Mouse (Mus musculus): ENCODE measurements around the gene Aff4. TPM values are rescaled to one million over a fixed set of nuclear protein-coding genes. Genes with fewer than 3 reads are reported as not detected.

The Aff4 gene
- total RNA-seq, 1 experiment: 97.2 TPM

GRCm38 (mm10) chr11:53324512-53324968 is 26.1 kb upstream of the Aff4 start, which contains the start of gene Zcchc10:
Gene Zcchc10 (plus strand): TSS chr11:53324679.
- Histone ChIP-seq H3K9ac (ENCODE audit: insufficient read depth, low read depth, low read length, poor library complexity, severe bottlenecking) (peak within 1 kb of the TSS; percentile 91), H3K36me3 (ENCODE audit: control insufficient read depth, insufficient read depth, low read length, poor library complexity, severe bottlenecking) (peaks cover 18% of the 10 kb centered on the region), H3K9me3 (ENCODE audit: control insufficient read depth, insufficient read depth, low read depth, low read length) (no peaks in the 10 kb centered on the region), H3K27ac (ENCODE audit: insufficient read depth, low read depth, low read length, poor library complexity, severe bottlenecking) (peak within 1 kb of the TSS; percentile 28; the same call in 1 of the 2 replicates), H3K4me1 (ENCODE audit: control insufficient read depth in 2 of 2, insufficient read depth in 2 of 2, low read length in 2 of 2, poor library complexity in 1 of 2) (peaks cover 0 to 11% of the 10 kb centered on the region in 2 experiments; a peak in 1 of 4 replicates), H3K4me3 (ENCODE audit: insufficient read depth in 1 of 2, low read depth in 1 of 2, low read length in 2 of 2, poor library complexity in 1 of 2, severe bottlenecking in 1 of 2) (peak within 1 kb of the TSS; percentile 84 to 96)
- no peak for TF ChIP-seq ZNF384 (IDR thresholded peaks at IDR 0.05; ENCODE audit: low read depth, low read length)
- TF ChIP-seq ZC3H11A (IDR thresholded peaks at IDR 0.05; ENCODE audit: borderline replicate concordance, low read depth, low read length): no peak
- no peak for TF ChIP-seq CHD2 (IDR thresholded peaks at IDR 0.05; ENCODE audit: low read depth, low read length)
- TF ChIP-seq MAFK (IDR thresholded peaks at IDR 0.05; ENCODE audit: insufficient read depth, low read depth, low read length): no peak
- peak; percentile 80; the same call in 1 of the 2 replicates for TF ChIP-seq HCFC1 (IDR thresholded peaks at IDR 0.05; ENCODE audit: borderline replicate concordance, insufficient read depth, low read length)
- in situ Hi-C loops (cut with MboI; ENCODE audit: low sequenced_read_pairs in 2 of 2, unreplicated experiment in 2 of 2): no loop called here
- peak; percentile 90 for DNase-seq (ENCODE audit: low read depth, low spot score)

GRCm38 (mm10) chr11:53330325-53330724 is 20.3 kb upstream of the Aff4 start:
- TF ChIP-seq MAFK (IDR thresholded peaks at IDR 0.05; ENCODE audit: insufficient read depth, low read depth, low read length) (no peak), CHD2 (IDR thresholded peaks at IDR 0.05; ENCODE audit: low read depth, low read length) (no peak), HCFC1 (IDR thresholded peaks at IDR 0.05; ENCODE audit: borderline replicate concordance, insufficient read depth, low read length) (no peak), ZNF384 (IDR thresholded peaks at IDR 0.05; ENCODE audit: low read depth, low read length) (no peak), ZC3H11A (IDR thresholded peaks at IDR 0.05; ENCODE audit: borderline replicate concordance, low read depth, low read length) (no peak)
- DNase-seq (ENCODE audit: low read depth, low spot score): no peak

DNA sequence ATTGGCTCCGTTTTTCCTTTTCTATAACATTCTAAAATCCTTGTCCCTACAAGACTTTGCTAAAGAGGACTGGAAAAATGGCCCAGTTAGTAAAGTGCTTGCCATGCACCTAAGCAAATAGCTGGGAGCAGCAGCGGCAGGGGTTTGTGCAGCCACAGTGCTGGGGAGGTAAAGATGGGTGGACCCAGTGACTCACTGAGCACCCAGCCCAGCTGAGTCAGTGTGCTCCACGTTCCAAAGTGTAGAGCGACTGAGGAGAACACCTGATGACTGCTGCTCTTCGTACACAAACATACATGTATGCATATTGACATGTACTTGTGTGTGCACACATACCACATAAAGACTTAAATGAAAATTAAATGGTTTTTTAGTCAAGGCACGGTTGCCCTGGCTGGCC is 19.5 kb upstream of the Aff4 start:
- TF ChIP-seq ZNF384 (IDR thresholded peaks at IDR 0.05; ENCODE audit: low read depth, low read length) (no peak), CHD2 (IDR thresholded peaks at IDR 0.05; ENCODE audit: low read depth, low read length) (no peak), MAFK (IDR thresholded peaks at IDR 0.05; ENCODE audit: insufficient read depth, low read depth, low read length) (no peak), ZC3H11A (IDR thresholded peaks at IDR 0.05; ENCODE audit: borderline replicate concordance, low read depth, low read length) (no peak), HCFC1 (IDR thresholded peaks at IDR 0.05; ENCODE audit: borderline replicate concordance, insufficient read depth, low read length) (no peak)
- Histone ChIP-seq H3K36me3 (ENCODE audit: control insufficient read depth, insufficient read depth, low read length, poor library complexity, severe bottlenecking) (peaks cover 45% of the 10 kb centered on the region), H3K9me3 (ENCODE audit: control insufficient read depth, insufficient read depth, low read depth, low read length) (no peaks in the 10 kb centered on the region), H3K4me3 (ENCODE audit: insufficient read depth in 1 of 2, low read depth in 1 of 2, low read length in 2 of 2, poor library complexity in 1 of 2, severe bottlenecking in 1 of 2) (no peak overlapping the region), H3K27ac (ENCODE audit: insufficient read depth, low read depth, low read length, poor library complexity, severe bottlenecking) (no peak overlapping the region; the same call in 1 of the 2 replicates), H3K9ac (ENCODE audit: insufficient read depth, low read depth, low read length, poor library complexity, severe bottlenecking) (no peak overlapping the region), H3K4me1 (ENCODE audit: control insufficient read depth in 2 of 2, insufficient read depth in 2 of 2, low read length in 2 of 2, poor library complexity in 1 of 2) (peaks cover 3 to 20% of the 10 kb centered on the region in 2 experiments)
- in situ Hi-C loops (cut with MboI; ENCODE audit: low sequenced_read_pairs in 2 of 2, unreplicated experiment in 2 of 2): no loop called here
- no peak for DNase-seq (ENCODE audit: low read depth, low spot score)

More at GRCm38 (mm10) chr11:53330325-53330724, 20.3 kb upstream of the Aff4 start:
- peaks cover 45% of the 10 kb centered on the region for H3K36me3 ChIP-seq (ENCODE audit: control insufficient read depth, insufficient read depth, low read length, poor library complexity, severe bottlenecking)
- H3K9me3 ChIP-seq (ENCODE audit: control insufficient read depth, insufficient read depth, low read depth, low read length): no peaks in the 10 kb centered on the region
- in situ Hi-C loops (cut with MboI; ENCODE audit: low sequenced_read_pairs in 2 of 2, unreplicated experiment in 2 of 2): no loop called here
- H3K4me1 ChIP-seq (ENCODE audit: control insufficient read depth in 2 of 2, insufficient read depth in 2 of 2, low read length in 2 of 2, poor library complexity in 1 of 2): peaks cover 3 to 23% of the 10 kb centered on the region in 2 experiments; a peak in 3 of 4 replicates
- H3K9ac ChIP-seq (ENCODE audit: insufficient read depth, low read depth, low read length, poor library complexity, severe bottlenecking): peak overlapping the region; percentile 31; the same call in 1 of the 2 replicates
- peak overlapping the region; percentile 25; the same call in 1 of the 2 replicates for H3K27ac ChIP-seq (ENCODE audit: insufficient read depth, low read depth, low read length, poor library complexity, severe bottlenecking)
- no peak overlapping the region; a peak in 1 of 4 replicates for H3K4me3 ChIP-seq (ENCODE audit: insufficient read depth in 1 of 2, low read depth in 1 of 2, low read length in 2 of 2, poor library complexity in 1 of 2, severe bottlenecking in 1 of 2)

DNA sequence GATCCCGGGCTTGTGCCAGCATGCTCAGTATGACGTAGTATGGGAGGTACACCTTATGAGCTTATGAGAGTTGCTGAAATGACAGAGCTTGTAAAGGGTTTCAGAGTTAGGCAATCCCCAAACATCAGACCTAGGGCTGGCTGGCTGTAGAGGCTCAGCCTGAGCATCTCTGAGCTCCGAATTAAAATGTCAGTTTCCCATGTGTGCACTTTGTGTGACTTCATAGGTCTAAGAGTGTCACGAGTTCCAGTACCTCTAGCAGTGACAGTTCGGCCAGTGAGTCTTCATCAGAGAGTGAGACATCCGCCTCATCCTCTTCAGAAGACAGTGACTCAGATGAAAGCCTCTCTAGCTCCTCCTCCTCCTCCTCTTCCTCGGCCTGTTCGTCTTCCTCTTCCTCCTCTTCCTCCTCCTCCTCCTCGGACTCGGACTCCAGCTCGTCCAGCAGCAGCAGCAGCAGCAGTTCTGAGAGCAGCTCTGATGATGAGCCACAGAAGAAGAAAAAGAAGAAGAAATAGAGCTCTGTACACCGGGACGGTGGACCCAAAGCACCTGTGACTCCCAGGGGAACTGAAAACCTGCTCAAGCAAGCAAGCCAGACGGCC is 18.5 kb upstream of the Aff4 start:
- in situ Hi-C loops (cut with MboI; ENCODE audit: low sequenced_read_pairs in 2 of 2, unreplicated experiment in 2 of 2): no loop called here
- peaks cover 43% of the 10 kb centered on the region for H3K36me3 ChIP-seq (ENCODE audit: control insufficient read depth, insufficient read depth, low read length, poor library complexity, severe bottlenecking)
- H3K9ac ChIP-seq (ENCODE audit: insufficient read depth, low read depth, low read length, poor library complexity, severe bottlenecking): peak overlapping the region; percentile 1; the same call in 1 of the 2 replicates
- TF ChIP-seq ZC3H11A (IDR thresholded peaks at IDR 0.05; ENCODE audit: borderline replicate concordance, low read depth, low read length) (no peak), HCFC1 (IDR thresholded peaks at IDR 0.05; ENCODE audit: borderline replicate concordance, insufficient read depth, low read length) (no peak), MAFK (IDR thresholded peaks at IDR 0.05; ENCODE audit: insufficient read depth, low read depth, low read length) (no peak), CHD2 (IDR thresholded peaks at IDR 0.05; ENCODE audit: low read depth, low read length) (no peak), ZNF384 (IDR thresholded peaks at IDR 0.05; ENCODE audit: low read depth, low read length) (no peak)
- no peak overlapping the region; the same call in 1 of the 2 replicates for H3K27ac ChIP-seq (ENCODE audit: insufficient read depth, low read depth, low read length, poor library complexity, severe bottlenecking)
- H3K4me1 ChIP-seq (ENCODE audit: control insufficient read depth in 2 of 2, insufficient read depth in 2 of 2, low read length in 2 of 2, poor library complexity in 1 of 2): peaks cover 3 to 24% of the 10 kb centered on the region in 2 experiments
- DNase-seq (ENCODE audit: low read depth, low spot score): no peak
- H3K4me3 ChIP-seq (ENCODE audit: insufficient read depth in 1 of 2, low read depth in 1 of 2, low read length in 2 of 2, poor library complexity in 1 of 2, severe bottlenecking in 1 of 2): peak overlapping the region in 1 of 2 experiments; percentile 5; a peak in 1 of 4 replicates
- no peaks in the 10 kb centered on the region for H3K9me3 ChIP-seq (ENCODE audit: control insufficient read depth, insufficient read depth, low read depth, low read length)
